Mouse (Mus musculus): ENCODE results near the gene Fignl1. TPM values are rescaled to one million over a fixed set of nuclear protein-coding genes. Genes with fewer than 3 reads are reported as not detected.

Fignl1 gene
- total RNA-seq, 2 experiments from 2014 or later: 119 to 145 TPM

Other genes starting within 250 kb of the Fignl1 start
- not detected in 2 replicates for gene 4930512M02Rik, start 181.1 kb downstream of the Fignl1 start, total RNA-seq (2015; ENCODE audit: low replicate concordance)
- not detected in 2 replicates for gene 4930512M02Rik, start 181.1 kb downstream of the Fignl1 start, total RNA-seq (2017; ENCODE audit: low replicate concordance)
- 116 and 120 TPM in 2 replicates for gene Ikzf1, start 124.0 kb downstream of the Fignl1 start, total RNA-seq (2015; ENCODE audit: low replicate concordance)
- 40.9 and 81.1 TPM in 2 replicates for gene Ikzf1, start 124.0 kb downstream of the Fignl1 start, total RNA-seq (2017; ENCODE audit: low replicate concordance)
- gene Ddc, start 89.2 kb upstream of the Fignl1 start, total RNA-seq (2015; ENCODE audit: low replicate concordance): 5.4 TPM in 1 of 2 replicates, not detected in the other
- gene Ddc, start 89.2 kb upstream of the Fignl1 start, total RNA-seq (2017; ENCODE audit: low replicate concordance): 6.0 TPM in 1 of 2 replicates, not detected in the other
- gene Grb10, start 229.7 kb upstream of the Fignl1 start, total RNA-seq (2015; ENCODE audit: low replicate concordance): 5.9 TPM in 1 of 2 replicates, not detected in the other
- gene Grb10, start 229.7 kb upstream of the Fignl1 start, total RNA-seq (2017; ENCODE audit: low replicate concordance): 0.39 and 2.1 TPM in 2 replicates